In the genomic region with DNA sequence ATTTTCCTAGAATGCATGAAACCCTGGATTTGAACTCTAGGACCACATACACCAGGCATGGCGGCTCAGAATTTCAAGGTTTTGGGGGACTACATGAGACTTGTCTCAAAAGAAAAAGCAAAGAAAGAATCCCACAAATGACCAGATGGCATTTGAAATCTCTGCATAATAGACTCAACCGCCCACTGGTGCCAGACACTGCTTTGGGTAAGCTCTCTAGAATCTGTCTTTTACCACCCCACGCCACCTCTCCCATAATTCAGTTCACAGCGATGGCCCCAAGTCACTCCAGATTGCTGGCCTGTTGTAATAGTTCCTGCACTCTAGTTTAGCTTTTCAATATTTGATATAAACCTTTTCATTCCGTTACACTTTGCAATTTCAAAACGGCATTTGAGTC, we compare ENCODE assay signal across 17 mouse cellular contexts.
"Had no signal": no experiment of that assay in that cellular context is flagged by ENCODE, and none has a peak within 500 bp of the region (broad histone marks: within the 10 kb centered on the region; RNA-seq: fewer than 3 reads in every experiment).

No protein-coding gene starts in this region.

- H3K4me2 ChIP-seq: liver, embryonic 11.5 days; liver, embryonic 15.5 days; neural tube, embryonic 15.5 days had no signal

- ATAC-seq: hindbrain, postnatal 0 days had no signal

- DNase-seq: kidney, adult 18-20 months; kidney, postnatal 10 days; kidney, postnatal 4 days; lung, adult 2 months; lung, postnatal 10 days; lung, postnatal 4 days; midbrain, embryonic 14.5 days; spleen, adult 18-20 months; thymus, adult 2 months; thymus, postnatal 25 days had no signal

- H3K9me3 ChIP-seq: limb, embryonic 10.5 days; liver, embryonic 15.5 days; midbrain, embryonic 10.5 days; neural tube, embryonic 15.5 days had no signal

- H3K27me3 ChIP-seq: liver, embryonic 15.5 days; neural tube, embryonic 15.5 days had no signal

- H3K36me3 ChIP-seq: limb, embryonic 10.5 days; liver, embryonic 15.5 days; midbrain, embryonic 10.5 days; neural tube, embryonic 15.5 days had no signal

- H3K4me1 ChIP-seq: limb, embryonic 10.5 days; liver, embryonic 15.5 days; midbrain, embryonic 10.5 days; neural tube, embryonic 15.5 days had no signal

- H3K9ac ChIP-seq: liver, embryonic 15.5 days; neural tube, embryonic 15.5 days had no signal

- H3K4me3 ChIP-seq: limb, embryonic 10.5 days; liver, embryonic 15.5 days; midbrain, embryonic 10.5 days; myocyte; neural tube, embryonic 15.5 days had no signal

- H3K27ac ChIP-seq: hindbrain, postnatal 0 days; limb, embryonic 10.5 days; liver, embryonic 15.5 days; midbrain, embryonic 10.5 days; neural tube, embryonic 15.5 days had no signal
